Mouse (Mus musculus) adrenal gland (tissue): Measurements from ENCODE around the gene Fgfr2.

Experiments
- intact Hi-C: fragments of 180-260 bp; cut with DNase I; formaldehyde crosslinking; loops from one replicate; pipeline ENCODE4 v1.15.1; 2025

Gene Fgfr2

GRCm38 (mm10) chr7:132227075-132227640, 896.0 kb downstream of the Fgfr2 start:
- intact Hi-C loops: loop anchor here (2.0 to 5.0 kb wide), 2 partner anchors 90 to 324 kb away; partner anchors contain the start of gene Chst15

GRCm38 (mm10) chr7:132226379-132227074, 896.6 kb downstream of the Fgfr2 start:
- intact Hi-C loops: loop anchor here (1.0 to 5.0 kb wide), 3 partner anchors 91 to 324 kb away; partner anchors contain the start of gene Chst15

GRCm38 (mm10) chr7:132223452-132224141, 899.6 kb downstream of the Fgfr2 start:
- intact Hi-C loops: no loop called here

GRCm38 (mm10) chr7:132214031-132214430, 909.1 kb downstream of the Fgfr2 start:
- intact Hi-C loops: no loop called here

- intact Hi-C loops: loop anchor here (1.0 kb wide), 1 partner anchor 314 kb away; no protein-coding TSS in a partner anchor
These were observed 909.7 kb downstream of the Fgfr2 start for GRCm38 (mm10) chr7:132213460-132213859.

- intact Hi-C loops: no loop called here
These were observed 911.0 kb downstream of the Fgfr2 start for GRCm38 (mm10) chr7:132211920-132212701.

- intact Hi-C loops: no loop called here
These were observed 912.5 kb downstream of the Fgfr2 start for GRCm38 (mm10) chr7:132210616-132211015.

GRCm38 (mm10) chr7:132208946-132209651, 914.1 kb downstream of the Fgfr2 start:
- intact Hi-C loops: no loop called here

GRCm38 (mm10) chr7:132204073-132204612, 919.0 kb downstream of the Fgfr2 start:
- intact Hi-C loops: no loop called here

- intact Hi-C loops: no loop called here
These were observed 923.5 kb downstream of the Fgfr2 start for GRCm38 (mm10) chr7:132199686-132200085.

GRCm38 (mm10) chr7:132198806-132199205, 924.3 kb downstream of the Fgfr2 start:
- intact Hi-C loops: no loop called here

GRCm38 (mm10) chr7:132197817-132198475, 925.2 kb downstream of the Fgfr2 start:
- intact Hi-C loops: no loop called here

GRCm38 (mm10) chr7:132196581-132196980, 926.6 kb downstream of the Fgfr2 start:
- intact Hi-C loops: no loop called here

- intact Hi-C loops: no loop called here
These were observed 929.5 kb downstream of the Fgfr2 start for GRCm38 (mm10) chr7:132193606-132194005.

- intact Hi-C loops: no loop called here
These were observed 935.7 kb downstream of the Fgfr2 start for GRCm38 (mm10) chr7:132187456-132187855.

GRCm38 (mm10) chr7:132183892-132184404, 939.2 kb downstream of the Fgfr2 start:
- intact Hi-C loops: no loop called here

- intact Hi-C loops: no loop called here
These were observed 941.5 kb downstream of the Fgfr2 start for GRCm38 (mm10) chr7:132181586-132182198.

GRCm38 (mm10) chr7:132181042-132181441, 942.1 kb downstream of the Fgfr2 start:
- intact Hi-C loops: no loop called here

- intact Hi-C loops: no loop called here
These were observed 944.1 kb downstream of the Fgfr2 start for GRCm38 (mm10) chr7:132179049-132179448.
